Mouse (Mus musculus) hindbrain, embryonic 11.5 days (tissue): ENCODE data around the gene Nr1i2. TPM values are rescaled to one million over a fixed set of nuclear protein-coding genes. Genes with fewer than 3 reads are reported as not detected.
"Not testable (repeated sequence)": the region's sequence is repeated elsewhere in the genome, so short reads cannot be mapped to it uniquely, and the experiment has no call there.

Experiments
- ATAC-seq: fragments of 200-750 bp; cut with Nextera tagmentation; 2 replicates; pipeline ENCODE4 v1.8.0; 2017; ENCODE audit warnings: mild to moderate bottlenecking, moderate TSS enrichment, moderate library complexity; ENCODE audit not compliant: low FRiP score
- DNase-seq: peaks from one replicate; pipeline ENCODE4 v3.0.0-alpha.2; 2015; ENCODE audit warnings: low spot score
- H3K27ac ChIP-seq: fragments of 300-500 bp; sonication (generic); 2 replicates; pipeline ENCODE4 v1.5.1; 2014; ENCODE audit warnings: mild to moderate bottlenecking, low read depth, low read length
- H3K27me3 ChIP-seq: fragments of 300-500 bp; sonication (generic); 2 replicates; pipeline ENCODE4 v1.6.1; 2014; ENCODE audit warnings: mild to moderate bottlenecking, low read length, moderate library complexity, mixed read lengths; ENCODE audit not compliant: control insufficient read depth, insufficient read depth
- H3K36me3 ChIP-seq: fragments of 300-500 bp; sonication (generic); 2 replicates; pipeline ENCODE4 v1.6.1; 2014; ENCODE audit warnings: mild to moderate bottlenecking, low read length, moderate library complexity, mixed read lengths; ENCODE audit not compliant: control insufficient read depth, insufficient read depth
- H3K4me1 ChIP-seq: fragments of 300-500 bp; sonication (generic); replicated peaks from 2 replicates; pipeline ENCODE4 v1.6.1; 2014; ENCODE audit warnings: low read length, mixed read lengths; ENCODE audit not compliant: control insufficient read depth, insufficient read depth
- H3K4me2 ChIP-seq: fragments of 300-500 bp; sonication (generic); replicated peaks from 2 replicates; pipeline ENCODE4 v1.6.1; 2014; ENCODE audit warnings: mild to moderate bottlenecking, low read depth, low read length
- H3K4me3 ChIP-seq: fragments of 300-500 bp; sonication (generic); 2 replicates; pipeline ENCODE4 v1.5.1; 2014; ENCODE audit warnings: low read depth, low read length
- H3K9ac ChIP-seq: fragments of 300-500 bp; sonication (generic); 2 replicates; pipeline ENCODE4 v1.6.1; 2014; ENCODE audit warnings: low read depth, low read length
- H3K9me3 ChIP-seq: fragments of 300-500 bp; sonication (generic); 2 replicates; pipeline ENCODE4 v1.6.1; 2016; ENCODE audit warnings: low read length; ENCODE audit not compliant: control insufficient read depth
- WGBS: fragments of 180-500 bp; shearing (Covaris S2); extraction: QIAGEN DNeasy Blood & Tissue Kit; methylation state at CpG from one replicate; pipeline ENCODE4 v1.1.7; 2014; 5-methylcytosine and 5-hydroxymethylcytosine counted together
- polyA plus RNA-seq: library from polyadenylated mRNA; unstranded; fragments of >200 nt; fragmentation: Nextera tagmentation; extraction: Ambion mirVana; gene quantifications from 2 replicates; pipeline ENCODE4 v1.2.1, GENCODE M21; 2014

Nr1i2 gene
- polyA plus RNA-seq, 1 experiment from 2014 or later, result not detected

- not testable (repeated sequence) for H3K27ac ChIP-seq, H3K36me3 ChIP-seq, H3K27me3 ChIP-seq, H3K4me1 ChIP-seq, H3K9me3 ChIP-seq, H3K4me2 ChIP-seq, ATAC-seq, H3K4me3 ChIP-seq, DNase-seq, H3K9ac ChIP-seq
- WGBS, result 97% methylated on average over 3 of the region's 5 CpGs
Observed at GRCm38 (mm10) chr16:38222491-38222890, 72.1 kb downstream of the Nr1i2 start.

DNA sequence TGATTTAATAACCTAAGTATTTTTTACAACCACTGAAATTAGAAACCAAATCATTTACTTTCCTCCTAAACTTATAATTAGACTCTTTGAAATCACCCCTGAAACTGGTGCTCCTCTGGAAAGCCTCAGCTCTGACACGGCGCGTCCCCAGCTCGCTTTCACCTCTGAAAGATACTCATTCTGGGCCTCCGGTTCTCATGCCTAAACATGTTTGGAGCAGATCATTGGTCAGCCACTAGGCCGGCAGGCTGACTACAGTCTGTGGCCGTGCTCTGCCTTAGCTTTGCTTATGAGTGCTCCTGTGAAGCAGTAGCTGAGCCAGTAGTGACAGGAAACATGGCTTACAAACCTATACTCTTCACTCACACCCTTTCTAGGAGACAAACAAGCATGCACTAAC lies 89.4 kb downstream of the Nr1i2 start:
- Histone ChIP-seq H3K4me1 (no peaks in the 10 kb centered on the region), H3K36me3 (no peaks in the 10 kb centered on the region; the same call in 1 of the 2 replicates), H3K27ac (no peak overlapping the region), H3K27me3 (no peaks in the 10 kb centered on the region), H3K9me3 (no peaks in the 10 kb centered on the region), H3K4me3 (no peak overlapping the region), H3K9ac (no peak overlapping the region), H3K4me2 (no peak overlapping the region)
- no peak for DNase-seq
- no peak for ATAC-seq
- 94% methylated on average over 7 of the region's 7 CpGs for WGBS

Other genes starting within 250 kb of the Nr1i2 start
- gene Gsk3b, start 205.8 kb downstream of the Nr1i2 start, polyA plus RNA-seq, result 132 and 172 TPM in 2 replicates
- 1.3 and 1.5 TPM in 2 replicates for gene Maats1, start 47.3 kb upstream of the Nr1i2 start, polyA plus RNA-seq
- gene Cox17, start 52.2 kb upstream of the Nr1i2 start, polyA plus RNA-seq, result 121 and 122 TPM in 2 replicates
- gene Gm21987, start 52.2 kb upstream of the Nr1i2 start, polyA plus RNA-seq, result not detected in 2 replicates
- 0.89 and 1.0 TPM in 2 replicates for gene Popdc2, start 67.4 kb upstream of the Nr1i2 start, polyA plus RNA-seq
- 0.14 and 0.28 TPM in 2 replicates for gene Pla1a, start 138.3 kb upstream of the Nr1i2 start, polyA plus RNA-seq
- gene Adprh, start 157.9 kb upstream of the Nr1i2 start, polyA plus RNA-seq, result 116 and 125 TPM in 2 replicates
- 0.33 and 0.73 TPM in 2 replicates for gene Cd80, start 160.7 kb upstream of the Nr1i2 start, polyA plus RNA-seq
- gene Timmdc1, start 227.8 kb upstream of the Nr1i2 start, polyA plus RNA-seq, result 26.9 and 35.6 TPM in 2 replicates